Mouse (Mus musculus) ES-E14 (cell line): ENCODE data around the gene Slc5a10.

Source experiments
- HCFC1 ChIP-seq: IDR thresholded peaks from 2 replicates; pipeline ENCODE4 v1.6.1; 2012; ENCODE audit warnings: low read length, inconsistent platforms, borderline replicate concordance; ENCODE audit not compliant: insufficient read depth
- ZC3H11A ChIP-seq: IDR thresholded peaks from 2 replicates; pipeline ENCODE4 v1.6.1; 2012; ENCODE audit warnings: low read depth, mild to moderate bottlenecking, inconsistent platforms, low read length, borderline replicate concordance
- ZNF384 ChIP-seq: IDR thresholded peaks from 2 replicates; pipeline ENCODE4 v1.6.1; 2012; ENCODE audit warnings: low read depth, low read length, inconsistent platforms

DNA sequence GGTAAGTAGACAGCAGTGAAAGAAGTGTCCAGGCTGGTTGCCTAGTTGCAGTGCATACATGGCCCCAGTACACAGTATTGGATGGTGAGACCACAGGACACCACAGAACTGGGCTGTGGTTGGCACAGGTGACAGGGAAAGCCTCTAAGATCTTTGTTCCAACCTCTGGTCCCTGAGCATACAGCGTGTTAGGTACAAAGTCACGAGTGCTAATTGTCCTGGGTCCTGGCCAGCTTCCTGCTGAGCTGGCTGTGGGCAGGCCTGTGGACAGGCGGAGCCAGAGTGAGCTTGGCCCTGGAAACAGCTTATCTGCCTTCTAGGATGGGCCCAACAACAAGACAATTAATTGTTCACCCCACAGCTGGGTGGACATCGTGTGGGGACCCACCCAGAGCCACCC is 20.7 kb downstream of the Slc5a10 start:
- TF ChIP-seq ZNF384 (no peak), HCFC1 (no peak), ZC3H11A (no peak)
